Mouse (Mus musculus) forebrain, embryonic 15.5 days (tissue): ENCODE results near the gene Nrarp. TPM values are rescaled to one million over a fixed set of nuclear protein-coding genes. Genes with fewer than 3 reads are reported as not detected.

ENCODE experiments used
- ATAC-seq: fragments of 200-750 bp; cut with Nextera tagmentation; replicated peaks from 2 replicates; pipeline ENCODE4 v1.8.0; 2017; ENCODE audit warnings: mild to moderate bottlenecking, moderate TSS enrichment, moderate library complexity
- H3K27ac ChIP-seq: fragments of 300-500 bp; sonication (generic); replicated peaks from 2 replicates; pipeline ENCODE4 v1.5.1; 2015; ENCODE audit warnings: mild to moderate bottlenecking, inconsistent platforms
- H3K27me3 ChIP-seq: fragments of 300-500 bp; sonication (generic); 2 replicates; pipeline ENCODE4 v1.6.1; 2015; ENCODE audit warnings: inconsistent platforms
- H3K36me3 ChIP-seq: fragments of 300-500 bp; sonication (generic); 2 replicates; pipeline ENCODE4 v1.6.1; 2015; ENCODE audit warnings: mild to moderate bottlenecking, inconsistent platforms
- H3K4me1 ChIP-seq: fragments of 300-500 bp; sonication (generic); 2 replicates; pipeline ENCODE4 v1.6.1; 2015; ENCODE audit warnings: inconsistent platforms
- H3K4me2 ChIP-seq: fragments of 300-500 bp; sonication (generic); replicated peaks from 2 replicates; pipeline ENCODE4 v1.6.1; 2015; ENCODE audit warnings: mild to moderate bottlenecking, inconsistent platforms
- H3K4me3 ChIP-seq: fragments of 300-500 bp; sonication (generic); 2 replicates; pipeline ENCODE4 v1.5.1; 2015; ENCODE audit warnings: mild to moderate bottlenecking, inconsistent platforms
- H3K9ac ChIP-seq: fragments of 300-500 bp; sonication (generic); replicated peaks from 2 replicates; pipeline ENCODE4 v1.6.1; 2015; ENCODE audit warnings: mild to moderate bottlenecking, inconsistent platforms
- H3K9me3 ChIP-seq: fragments of 300-500 bp; sonication (generic); 2 replicates; pipeline ENCODE4 v1.6.1; 2016; ENCODE audit warnings: inconsistent platforms
- WGBS: fragments of 180-500 bp; shearing (Covaris S2); methylation state at CpG from one replicate; pipeline ENCODE4 v1.1.7; 2015; ENCODE audit warnings: mixed read lengths; 5-methylcytosine and 5-hydroxymethylcytosine counted together
- polyA plus RNA-seq: library from polyadenylated mRNA; unstranded; fragments of >200 nt; fragmentation: Nextera tagmentation; extraction: Ambion mirVana; gene quantifications from 2 replicates; pipeline ENCODE4 v1.2.1, GENCODE M21; 2015

Nrarp gene
- polyA plus RNA-seq, 1 experiment from 2014 or later = 27.5 TPM

DNA sequence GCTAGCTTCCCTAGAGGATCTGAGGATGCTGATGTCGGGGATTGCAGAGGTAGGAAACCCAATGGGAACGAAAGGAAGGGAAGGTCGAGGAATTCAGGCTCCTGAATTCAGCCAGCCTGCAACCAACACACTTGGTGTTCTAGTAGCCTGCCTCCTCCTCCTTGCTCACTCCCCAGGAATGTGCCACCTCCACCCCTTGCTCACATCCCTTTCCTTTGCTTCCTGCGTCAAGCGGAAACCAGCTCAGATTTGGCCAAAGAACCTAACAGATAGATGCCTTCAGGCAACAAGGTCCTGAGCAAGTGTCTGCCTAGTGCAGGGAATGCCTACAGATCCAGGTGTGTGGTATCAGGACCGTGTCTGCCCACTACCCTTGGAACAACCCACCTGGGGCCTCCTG is 4.0 kb upstream of the Nrarp start:
- Histone ChIP-seq H3K9ac (no peak overlapping the region), H3K36me3 (no peaks in the 10 kb centered on the region), H3K4me3 (no peak overlapping the region), H3K27me3 (no peaks in the 10 kb centered on the region), H3K9me3 (no peaks in the 10 kb centered on the region), H3K4me1 (peaks cover 56% of the 10 kb centered on the region), H3K4me2 (no peak overlapping the region; the same call in 1 of the 2 replicates), H3K27ac (peak overlapping the region; percentile 69)
- whole genome bisulfite sequencing = 70% methylated on average over 6 of the region's 6 CpGs
- ATAC-seq = no peak

DNA sequence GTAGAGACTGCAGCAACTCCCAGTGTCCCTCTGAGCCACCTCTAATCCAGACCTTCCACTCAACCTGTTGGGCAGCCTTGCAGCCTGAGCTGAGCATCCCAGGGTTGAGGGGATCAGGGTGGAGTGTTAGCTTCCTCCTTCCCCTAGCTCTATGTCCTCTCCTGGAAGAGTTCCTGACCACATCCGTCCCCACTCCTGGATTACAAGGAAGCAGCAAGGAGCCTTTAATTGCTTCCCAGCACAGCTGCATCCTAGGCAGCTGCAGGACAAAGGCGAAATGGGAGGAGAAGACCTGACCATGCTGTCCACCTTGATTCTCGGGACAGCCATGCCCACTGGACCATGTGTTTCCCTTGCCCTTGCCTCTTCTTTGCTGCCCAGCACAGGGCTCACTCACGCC is 3.5 kb upstream of the Nrarp start:
- Histone ChIP-seq H3K9me3 (no peaks in the 10 kb centered on the region), H3K27me3 (no peaks in the 10 kb centered on the region), H3K9ac (0 out of 2 replicates have a peak overlapping the region, but pooled peaks have one; percentile 30), H3K36me3 (no peaks in the 10 kb centered on the region), H3K27ac (peak overlapping the region; percentile 69), H3K4me1 (peaks cover 59% of the 10 kb centered on the region), H3K4me3 (no peak overlapping the region), H3K4me2 (peak overlapping the region; percentile 22)
- WGBS = 21% methylated on average over 4 of the region's 4 CpGs
- no peak for ATAC-seq

DNA sequence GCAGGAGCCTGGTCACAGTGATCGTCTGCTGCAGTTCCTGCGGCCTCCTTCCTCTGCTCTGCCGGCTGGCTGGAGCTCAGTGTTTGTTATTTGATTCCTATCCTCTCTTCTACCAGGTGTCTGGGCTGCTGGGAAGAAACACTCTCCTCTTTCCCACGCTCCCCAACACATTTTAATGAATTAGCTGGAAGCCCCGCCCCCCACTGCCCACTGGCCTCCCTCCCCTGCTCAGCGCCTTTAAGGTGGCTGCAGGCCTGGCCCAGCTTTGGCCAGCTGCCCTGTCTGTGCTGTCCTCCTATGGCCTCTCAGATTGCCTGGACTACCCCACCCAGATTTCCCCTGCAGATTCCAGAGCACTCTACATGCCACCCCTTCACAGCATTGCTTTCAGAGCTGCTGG is 2.9 kb upstream of the Nrarp start:
- peak overlapping the region; percentile 22 for H3K4me2 ChIP-seq

DNA sequence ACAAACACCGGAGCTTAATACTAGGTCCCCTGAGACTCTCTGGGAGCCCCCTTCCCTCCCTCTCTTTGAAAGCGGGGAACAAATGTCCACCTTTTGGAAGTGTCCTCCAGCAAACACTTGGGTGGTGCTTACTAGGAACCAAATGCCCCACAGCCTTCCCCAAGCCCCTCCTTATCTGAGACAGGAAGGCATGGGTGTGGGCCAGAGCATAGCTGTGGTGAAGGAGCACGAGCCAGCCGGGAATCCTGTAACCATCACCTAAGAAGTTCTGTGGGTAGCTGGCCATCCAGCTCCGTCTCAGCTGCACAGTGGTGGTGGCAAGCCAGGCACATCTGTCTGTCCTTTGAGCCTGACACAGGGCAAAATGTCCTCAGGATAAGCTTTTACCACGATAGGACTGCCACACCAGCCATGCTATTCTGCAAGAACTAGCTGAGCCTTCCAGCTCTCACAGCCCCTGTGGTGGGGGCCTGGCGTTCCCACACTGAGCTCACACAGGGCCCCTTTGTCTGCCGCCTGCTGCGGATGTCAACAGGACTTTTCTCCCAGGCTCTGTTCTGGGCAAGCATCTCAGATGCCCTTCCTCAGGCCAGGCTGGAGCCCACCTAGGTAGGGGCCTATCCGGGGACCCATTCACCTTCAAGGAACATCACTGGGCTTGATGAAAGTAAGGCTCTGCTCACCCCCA is 2.1 kb upstream of the Nrarp start:
- H3K9ac ChIP-seq = peak overlapping the region; percentile 27; the same call in 1 of the 2 replicates
- ATAC-seq = 0 out of 2 replicates have a peak, but pooled peaks have one; percentile 7

More for the DNA sequence above, 2.9 kb upstream of the Nrarp start:
- no peaks in the 10 kb centered on the region for H3K36me3 ChIP-seq
- peak overlapping the region; percentile 69 for H3K27ac ChIP-seq
- no peak for ATAC-seq
- no peaks in the 10 kb centered on the region for H3K9me3 ChIP-seq
- no peaks in the 10 kb centered on the region for H3K27me3 ChIP-seq
- H3K9ac ChIP-seq = 0 out of 2 replicates have a peak overlapping the region, but pooled peaks have one; percentile 30
- peak overlapping the region; percentile 11; the same call in 1 of the 2 replicates for H3K4me3 ChIP-seq
- WGBS = 1% methylated on average over 6 of the region's 6 CpGs
- peaks cover 63% of the 10 kb centered on the region for H3K4me1 ChIP-seq

DNA sequence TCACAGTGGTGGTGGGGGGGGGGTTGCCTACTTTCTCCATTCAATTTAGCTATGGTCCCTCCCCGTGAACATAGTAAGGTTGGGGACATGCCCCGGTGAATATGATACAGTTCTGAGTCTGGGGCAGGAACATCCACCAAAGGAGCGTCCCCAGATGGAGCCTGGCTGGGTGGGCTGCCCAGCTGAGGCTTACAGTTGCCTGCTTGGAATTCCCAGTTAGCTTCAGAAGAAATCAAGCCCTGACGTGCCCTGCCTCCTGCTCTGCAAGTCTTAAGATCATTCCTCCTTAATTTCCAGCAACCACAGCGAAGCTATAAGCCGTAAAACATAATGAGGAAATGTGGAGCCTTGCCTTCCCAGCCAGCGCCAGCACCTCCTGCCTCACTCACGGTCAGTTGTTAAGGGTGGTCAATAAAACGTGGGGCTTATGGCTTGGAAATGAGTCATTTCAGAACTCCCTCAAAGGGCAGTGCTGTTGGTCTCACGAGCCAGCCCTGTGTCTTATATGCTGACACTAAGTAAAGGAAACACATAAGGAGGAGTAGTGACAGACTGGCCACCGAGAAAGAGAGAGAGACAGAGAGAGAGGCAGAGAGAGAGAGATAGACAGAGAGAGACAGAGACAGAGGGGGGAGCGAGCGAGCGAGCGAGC is 866 bp upstream of the Nrarp start:
- H3K27me3 ChIP-seq = no peaks in the 10 kb centered on the region
- no peaks in the 10 kb centered on the region for H3K36me3 ChIP-seq
- H3K9me3 ChIP-seq = no peaks in the 10 kb centered on the region
- H3K27ac ChIP-seq = peak overlapping the region; percentile 72
- peak overlapping the region; percentile 73 for H3K4me3 ChIP-seq
- 31% methylated on average over 15 of the region's 15 CpGs for WGBS
- ATAC-seq = no peak
- H3K4me1 ChIP-seq = peaks cover 82% of the 10 kb centered on the region
- peak overlapping the region; percentile 7; the same call in 1 of the 2 replicates for H3K9ac ChIP-seq
- peak overlapping the region; percentile 83 for H3K4me2 ChIP-seq

More for the DNA sequence above, 2.1 kb upstream of the Nrarp start:
- Histone ChIP-seq H3K36me3 (no peaks in the 10 kb centered on the region), H3K4me2 (peak overlapping the region; percentile 3; the same call in 1 of the 2 replicates), H3K4me3 (no peak overlapping the region), H3K27me3 (no peaks in the 10 kb centered on the region), H3K27ac (peak overlapping the region; percentile 69), H3K9me3 (no peaks in the 10 kb centered on the region), H3K4me1 (peaks cover 70% of the 10 kb centered on the region)
- 10% methylated on average over 10 of the region's 10 CpGs for WGBS

DNA sequence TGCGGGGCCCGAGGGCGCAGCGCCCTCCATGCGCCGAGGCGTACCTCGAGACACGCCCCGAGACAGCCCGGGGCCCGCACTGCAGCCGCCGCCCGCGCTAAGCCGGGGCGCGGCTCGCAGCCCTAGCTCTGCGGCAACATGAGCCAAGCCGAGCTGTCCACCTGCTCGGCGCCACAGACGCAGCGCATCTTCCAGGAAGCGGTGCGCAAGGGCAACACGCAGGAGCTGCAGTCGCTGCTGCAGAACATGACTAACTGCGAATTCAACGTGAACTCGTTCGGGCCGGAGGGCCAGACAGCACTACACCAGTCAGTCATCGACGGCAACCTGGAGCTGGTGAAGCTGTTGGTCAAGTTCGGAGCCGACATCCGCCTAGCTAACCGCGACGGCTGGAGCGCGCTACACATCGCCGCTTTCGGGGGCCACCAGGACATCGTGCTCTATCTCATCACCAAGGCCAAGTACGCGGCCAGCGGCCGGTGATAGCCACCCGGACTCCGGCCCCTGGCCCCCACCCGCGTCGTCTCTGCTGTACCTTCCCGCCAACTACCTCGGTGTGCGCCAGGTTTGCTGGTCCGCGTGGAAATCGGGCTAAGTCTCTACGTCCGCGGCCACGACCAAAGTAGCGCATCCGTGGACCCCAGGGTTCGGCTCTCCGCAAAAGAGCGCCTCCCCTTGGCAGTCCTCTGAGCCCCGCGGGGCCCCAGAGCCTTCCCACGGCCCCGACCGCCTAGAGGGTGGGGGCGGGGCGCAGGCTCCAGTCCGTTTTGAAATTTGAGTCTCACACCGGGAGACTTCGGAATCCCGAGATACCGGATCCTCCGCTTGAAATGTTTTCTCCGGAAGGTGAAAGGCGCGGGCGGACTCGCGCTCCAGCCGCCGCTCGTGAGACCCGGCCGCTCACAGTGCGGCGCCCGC is 674 bp downstream of the Nrarp start:
- ATAC-seq = peak; percentile 38
- peak overlapping the region; percentile 68 for H3K9ac ChIP-seq
- H3K4me3 ChIP-seq = peak overlapping the region; percentile 73
- H3K9me3 ChIP-seq = no peaks in the 10 kb centered on the region
- no peaks in the 10 kb centered on the region for H3K36me3 ChIP-seq
- peak overlapping the region; percentile 83 for H3K4me2 ChIP-seq
- no peaks in the 10 kb centered on the region for H3K27me3 ChIP-seq
- H3K4me1 ChIP-seq = peaks cover 90% of the 10 kb centered on the region
- WGBS = under 1% methylated on average over 100 of the region's 100 CpGs
- H3K27ac ChIP-seq = peak overlapping the region; percentile 88

DNA sequence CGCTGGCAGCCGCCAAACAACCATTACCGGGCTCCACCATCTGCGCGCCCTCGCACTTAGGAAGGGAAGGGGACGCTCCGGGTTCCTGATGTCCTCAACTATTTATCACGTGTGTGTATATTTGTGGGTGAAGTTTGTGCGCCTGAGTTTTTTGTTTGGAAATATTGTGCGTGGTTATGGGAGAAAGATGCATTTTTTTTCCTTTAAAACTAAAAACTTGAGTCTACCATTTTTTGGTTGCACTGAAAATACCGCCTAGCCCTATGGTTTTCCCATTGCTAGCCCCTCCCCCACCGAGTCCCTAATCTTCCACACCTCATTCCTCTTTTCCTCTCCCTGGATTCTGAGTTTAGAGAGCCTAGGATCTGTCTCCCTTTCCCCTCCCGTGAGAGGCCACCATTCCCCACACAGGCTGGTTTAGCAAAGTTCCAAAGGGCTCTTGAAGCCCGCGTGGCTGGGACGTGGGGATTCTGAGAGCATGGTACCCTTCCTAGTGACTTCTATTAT is 1.4 kb downstream of the Nrarp start:
- H3K27ac ChIP-seq = peak overlapping the region; percentile 88
- peak overlapping the region; percentile 83 for H3K4me2 ChIP-seq
- peaks cover 89% of the 10 kb centered on the region for H3K4me1 ChIP-seq
- H3K4me3 ChIP-seq = peak overlapping the region; percentile 73
- peak overlapping the region; percentile 68 for H3K9ac ChIP-seq
- 0% methylated on average over 17 of the region's 17 CpGs for WGBS
- no peaks in the 10 kb centered on the region for H3K27me3 ChIP-seq
- H3K9me3 ChIP-seq = no peaks in the 10 kb centered on the region
- no peak for ATAC-seq
- no peaks in the 10 kb centered on the region for H3K36me3 ChIP-seq

DNA sequence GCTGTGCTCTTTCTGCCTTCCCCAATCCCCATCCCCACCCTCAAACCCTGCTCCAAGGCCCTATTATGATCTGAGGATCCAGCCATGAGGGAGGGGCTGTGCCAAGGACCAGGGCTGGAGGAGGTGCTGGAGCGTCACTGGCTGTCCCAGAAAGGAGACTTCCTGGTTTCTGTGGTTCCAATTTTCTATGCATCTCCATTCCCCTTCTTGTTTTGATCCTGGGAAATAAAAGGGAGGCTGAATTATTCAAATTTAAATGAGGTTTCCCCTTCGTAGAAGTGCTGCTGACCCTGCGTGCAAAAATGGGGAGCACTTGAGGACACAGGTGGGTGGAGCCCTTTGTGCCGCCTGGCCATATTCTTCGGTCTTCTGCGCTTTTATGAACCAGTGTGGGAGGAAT is 2.1 kb downstream of the Nrarp start:
- Histone ChIP-seq H3K27ac (peak overlapping the region; percentile 88), H3K9me3 (no peaks in the 10 kb centered on the region), H3K36me3 (no peaks in the 10 kb centered on the region), H3K9ac (no peak overlapping the region), H3K4me2 (peak overlapping the region; percentile 83), H3K4me3 (peak overlapping the region; percentile 73), H3K27me3 (no peaks in the 10 kb centered on the region), H3K4me1 (peaks cover 82% of the 10 kb centered on the region)
- 3% methylated on average over 6 of the region's 6 CpGs for WGBS
- no peak for ATAC-seq

DNA sequence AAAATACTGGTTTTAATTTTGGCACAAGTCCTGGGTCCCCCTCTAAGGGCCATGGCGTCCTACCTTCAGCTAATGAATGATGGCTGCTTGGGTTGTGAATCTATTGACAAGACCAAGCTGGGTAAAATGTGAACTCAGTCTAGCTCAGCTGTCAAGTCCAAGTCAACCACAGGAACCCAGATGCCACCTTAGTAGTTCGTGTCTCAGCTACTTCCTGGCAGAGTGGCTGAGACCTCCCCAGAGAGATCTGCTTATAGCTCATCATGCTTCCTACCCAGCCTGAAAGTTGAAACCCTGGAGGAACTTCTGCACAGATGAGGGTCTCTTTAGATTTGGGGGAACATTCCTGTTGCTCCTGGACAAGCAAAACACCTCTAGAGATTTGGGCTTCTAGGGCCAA is 2.8 kb downstream of the Nrarp start:
- no peak overlapping the region for H3K9ac ChIP-seq
- no peaks in the 10 kb centered on the region for H3K9me3 ChIP-seq
- no peaks in the 10 kb centered on the region for H3K27me3 ChIP-seq
- H3K4me2 ChIP-seq = peak overlapping the region; percentile 83
- H3K27ac ChIP-seq = 0 out of 2 replicates have a peak overlapping the region, but pooled peaks have one; percentile 88
- no peaks in the 10 kb centered on the region for H3K36me3 ChIP-seq
- 28% methylated on average over 2 of the region's 2 CpGs for WGBS
- peaks cover 75% of the 10 kb centered on the region for H3K4me1 ChIP-seq
- ATAC-seq = no peak
- peak overlapping the region; percentile 73 for H3K4me3 ChIP-seq

DNA sequence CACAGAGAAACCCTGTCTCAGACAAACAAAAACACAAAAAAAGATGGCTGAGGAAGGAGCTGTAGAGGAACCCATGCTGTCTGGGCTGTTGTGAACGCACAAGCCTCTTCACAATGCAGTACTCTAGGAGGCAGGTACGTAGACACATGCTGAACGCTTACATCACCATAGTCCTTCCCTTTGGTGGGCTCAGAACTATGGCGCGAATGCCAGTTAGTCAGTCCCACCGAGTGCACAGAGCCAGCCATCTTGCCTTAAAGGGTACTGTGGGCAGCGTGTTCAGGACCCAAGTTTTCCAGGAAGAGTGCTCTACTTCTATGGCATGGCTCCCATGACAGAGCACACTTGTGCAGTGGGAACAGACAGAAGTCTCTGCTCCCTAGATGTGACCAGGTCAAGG is 3.9 kb downstream of the Nrarp start:
- no peak for ATAC-seq
- H3K27me3 ChIP-seq = no peaks in the 10 kb centered on the region
- WGBS = 93% methylated on average over 7 of the region's 7 CpGs
- no peak overlapping the region for H3K4me3 ChIP-seq
- no peak overlapping the region for H3K4me2 ChIP-seq
- H3K9me3 ChIP-seq = no peaks in the 10 kb centered on the region
- no peak overlapping the region for H3K9ac ChIP-seq
- H3K36me3 ChIP-seq = no peaks in the 10 kb centered on the region
- H3K27ac ChIP-seq = peak overlapping the region; percentile 95; the same call in 1 of the 2 replicates
- peaks cover 66% of the 10 kb centered on the region for H3K4me1 ChIP-seq
